Mouse (Mus musculus) liver, embryonic 13.5 days (tissue): Measurements from ENCODE around the gene Nanos3. TPM values are rescaled to one million over a fixed set of nuclear protein-coding genes. Genes with fewer than 3 reads are reported as not detected.
A peak's percentile ranks its signal among the peaks of the same experiment; 100 is the strongest.

Experiments
- ATAC-seq: fragments of 200-750 bp; cut with Nextera tagmentation; 2 replicates; pipeline ENCODE4 v1.8.0; 2017; ENCODE audit warnings: low read depth, mild to moderate bottlenecking, moderate number of reproducible peaks, moderate library complexity
- DNase-seq: peaks from one replicate; pipeline ENCODE4 v3.0.0; 2022
- H3K27ac ChIP-seq: fragments of 300-500 bp; sonication (generic); 2 replicates; pipeline ENCODE4 v1.5.1; 2015; ENCODE audit warnings: moderate library complexity, mild to moderate bottlenecking, inconsistent platforms
- H3K27me3 ChIP-seq: fragments of 300-500 bp; sonication (generic); 2 replicates; pipeline ENCODE4 v1.6.1; 2015; ENCODE audit warnings: mild to moderate bottlenecking, inconsistent platforms
- H3K36me3 ChIP-seq: fragments of 300-500 bp; sonication (generic); 2 replicates; pipeline ENCODE4 v1.6.1; 2015; ENCODE audit warnings: mild to moderate bottlenecking, inconsistent platforms
- H3K4me1 ChIP-seq: fragments of 300-500 bp; sonication (generic); replicated peaks from 2 replicates; pipeline ENCODE4 v1.6.1; 2015; ENCODE audit warnings: inconsistent platforms
- H3K4me2 ChIP-seq: fragments of 300-500 bp; sonication (generic); 2 replicates; pipeline ENCODE4 v1.6.1; 2015; ENCODE audit warnings: inconsistent platforms, mild to moderate bottlenecking, moderate library complexity
- H3K4me3 ChIP-seq: fragments of 300-500 bp; sonication (generic); replicated peaks from 2 replicates; pipeline ENCODE4 v1.5.1; 2015; ENCODE audit warnings: mild to moderate bottlenecking, inconsistent platforms
- H3K9ac ChIP-seq: fragments of 300-500 bp; sonication (generic); 2 replicates; pipeline ENCODE4 v1.6.1; 2015; ENCODE audit warnings: mild to moderate bottlenecking, inconsistent platforms
- H3K9me3 ChIP-seq: fragments of 300-500 bp; sonication (generic); replicated peaks from 2 replicates; pipeline ENCODE4 v1.6.1; 2016; ENCODE audit warnings: inconsistent platforms
- WGBS: fragments of 180-500 bp; shearing (Covaris S2); methylation state at CpG from one replicate; pipeline ENCODE4 v1.1.7; 2015; ENCODE audit not compliant: insufficient replicate concordance; 5-methylcytosine and 5-hydroxymethylcytosine counted together
- polyA plus RNA-seq: library from polyadenylated mRNA; unstranded; fragments of >200 nt; fragmentation: Nextera tagmentation; extraction: Ambion mirVana; gene quantifications from 2 replicates; pipeline ENCODE4 v1.2.1, GENCODE M21; 2015

Gene Nanos3
- polyA plus RNA-seq, 1 experiment from 2014 or later = 0.28 TPM

- Histone ChIP-seq H3K4me2 (no peak overlapping the region), H3K9me3 (no peaks in the 10 kb centered on the region), H3K4me3 (no peak overlapping the region), H3K9ac (no peak overlapping the region), H3K4me1 (peaks cover 26% of the 10 kb centered on the region), H3K27ac (no peak overlapping the region), H3K36me3 (peaks cover 36% of the 10 kb centered on the region), H3K27me3 (no peaks in the 10 kb centered on the region)
- WGBS = 62% methylated on average over 34 of the region's 34 CpGs
- peak; percentile 32; the same call in 1 of the 2 replicates for ATAC-seq
- no peak for DNase-seq
Measured at GRCm38 (mm10) chr8:84210167-84210791, 25.3 kb upstream of the Nanos3 start.

GRCm38 (mm10) chr8:84208381-84209380 is 23.7 kb upstream of the Nanos3 start:
- no peak overlapping the region for H3K4me2 ChIP-seq
- WGBS = 55% methylated on average over 17 of the region's 17 CpGs
- peak overlapping the region; percentile 67 for H3K27ac ChIP-seq
- H3K9ac ChIP-seq = 0 out of 2 replicates have a peak overlapping the region, but pooled peaks have one; percentile 3
- H3K4me1 ChIP-seq = peaks cover 33% of the 10 kb centered on the region
- H3K27me3 ChIP-seq = peaks cover 5% of the 10 kb centered on the region; the same call in 1 of the 2 replicates
- H3K4me3 ChIP-seq = no peak overlapping the region
- no peak for ATAC-seq
- DNase-seq = no peak
- no peaks in the 10 kb centered on the region for H3K9me3 ChIP-seq
- H3K36me3 ChIP-seq = peaks cover 33% of the 10 kb centered on the region

GRCm38 (mm10) chr8:84207811-84208210 is 22.8 kb upstream of the Nanos3 start:
- 0 out of 2 replicates have a peak, but pooled peaks have one; percentile 24 for ATAC-seq
- WGBS = 34% methylated on average over 7 of the region's 7 CpGs
- Histone ChIP-seq H3K4me2 (no peak overlapping the region; the same call in 1 of the 2 replicates), H3K27me3 (peaks cover 8% of the 10 kb centered on the region), H3K4me3 (no peak overlapping the region), H3K36me3 (peaks cover 33% of the 10 kb centered on the region), H3K4me1 (peaks cover 42% of the 10 kb centered on the region), H3K9ac (no peak overlapping the region), H3K9me3 (no peaks in the 10 kb centered on the region), H3K27ac (peak overlapping the region; percentile 67)
- no peak for DNase-seq

GRCm38 (mm10) chr8:84206666-84207065 is 21.6 kb upstream of the Nanos3 start:
- 72% methylated on average over 3 of the region's 3 CpGs for WGBS
- H3K9ac ChIP-seq = no peak overlapping the region
- H3K4me2 ChIP-seq = no peak overlapping the region
- ATAC-seq = no peak
- H3K27ac ChIP-seq = no peak overlapping the region
- peaks cover 19% of the 10 kb centered on the region for H3K27me3 ChIP-seq
- peaks cover 22% of the 10 kb centered on the region for H3K36me3 ChIP-seq
- no peaks in the 10 kb centered on the region for H3K9me3 ChIP-seq
- peaks cover 53% of the 10 kb centered on the region for H3K4me1 ChIP-seq
- no peak for DNase-seq
- no peak overlapping the region for H3K4me3 ChIP-seq

GRCm38 (mm10) chr8:84205073-84205472 is 20.1 kb upstream of the Nanos3 start:
- H3K4me3 ChIP-seq = no peak overlapping the region
- H3K4me2 ChIP-seq = no peak overlapping the region
- peaks cover 35% of the 10 kb centered on the region for H3K27me3 ChIP-seq
- no peak for ATAC-seq
- H3K4me1 ChIP-seq = peaks cover 65% of the 10 kb centered on the region
- no peak overlapping the region for H3K27ac ChIP-seq
- 75% methylated on average over 5 of the region's 5 CpGs for WGBS
- H3K36me3 ChIP-seq = peaks cover 15% of the 10 kb centered on the region
- H3K9me3 ChIP-seq = no peaks in the 10 kb centered on the region
- DNase-seq = no peak
- no peak overlapping the region for H3K9ac ChIP-seq

- WGBS = 24% methylated on average over 13 of the region's 13 CpGs
- Histone ChIP-seq H3K4me3 (peak overlapping the region; percentile 62), H3K4me2 (peak overlapping the region; percentile 78), H3K27ac (peak overlapping the region; percentile 82), H3K4me1 (peaks cover 72% of the 10 kb centered on the region), H3K9ac (peak overlapping the region; percentile 49), H3K9me3 (no peaks in the 10 kb centered on the region), H3K27me3 (peaks cover 40% of the 10 kb centered on the region), H3K36me3 (peaks cover 15% of the 10 kb centered on the region)
- ATAC-seq = peak; percentile 33
- no peak for DNase-seq
Measured at GRCm38 (mm10) chr8:84203975-84204772, 19.2 kb upstream of the Nanos3 start.

- H3K4me1 ChIP-seq = peaks cover 72% of the 10 kb centered on the region
- peak overlapping the region; percentile 62 for H3K4me3 ChIP-seq
- WGBS = 5% methylated on average over 34 of the region's 34 CpGs
- H3K4me2 ChIP-seq = peak overlapping the region; percentile 78
- H3K9ac ChIP-seq = peak overlapping the region; percentile 49
- peak overlapping the region; percentile 82 for H3K27ac ChIP-seq
- peak; percentile 33 for ATAC-seq
- H3K9me3 ChIP-seq = no peaks in the 10 kb centered on the region
- peaks cover 40% of the 10 kb centered on the region for H3K27me3 ChIP-seq
- peak; percentile 58 for DNase-seq
- 0 out of 2 replicates have a peak, but pooled peaks cover 8% of the 10 kb centered on the region for H3K36me3 ChIP-seq
Measured at GRCm38 (mm10) chr8:84202938-84203917, 18.2 kb upstream of the Nanos3 start.

GRCm38 (mm10) chr8:84202466-84202865 is 17.4 kb upstream of the Nanos3 start:
- whole genome bisulfite sequencing = 43% methylated on average over 9 of the region's 9 CpGs
- Histone ChIP-seq H3K4me2 (peak overlapping the region; percentile 78), H3K36me3 (0 out of 2 replicates have a peak, but pooled peaks cover 8% of the 10 kb centered on the region), H3K27ac (peak overlapping the region; percentile 82), H3K4me1 (peaks cover 72% of the 10 kb centered on the region), H3K9me3 (no peaks in the 10 kb centered on the region), H3K9ac (0 out of 2 replicates have a peak overlapping the region, but pooled peaks have one; percentile 49), H3K27me3 (peaks cover 40% of the 10 kb centered on the region), H3K4me3 (peak overlapping the region; percentile 62)
- DNase-seq (peak; percentile 57), ATAC-seq (no peak)

GRCm38 (mm10) chr8:84201545-84202245 is 16.7 kb upstream of the Nanos3 start:
- ATAC-seq = no peak

More at GRCm38 (mm10) chr8:84201545-84202245, 16.7 kb upstream of the Nanos3 start:
- H3K9ac ChIP-seq = peak overlapping the region; percentile 76
- 0 out of 2 replicates have a peak, but pooled peaks cover 6% of the 10 kb centered on the region for H3K36me3 ChIP-seq
- H3K4me2 ChIP-seq = peak overlapping the region; percentile 78
- H3K9me3 ChIP-seq = no peaks in the 10 kb centered on the region
- peak overlapping the region; percentile 62 for H3K4me3 ChIP-seq
- peaks cover 40% of the 10 kb centered on the region for H3K27me3 ChIP-seq
- no peak for DNase-seq
- WGBS = 26% methylated on average over 15 of the region's 15 CpGs
- H3K27ac ChIP-seq = peak overlapping the region; percentile 82
- H3K4me1 ChIP-seq = peaks cover 73% of the 10 kb centered on the region
